Mouse (Mus musculus): ENCODE measurements around the gene Ube2n. TPM values are rescaled to one million over a fixed set of nuclear protein-coding genes. Genes with fewer than 3 reads are reported as not detected.

Gene Ube2n
- polyA plus RNA-seq, 1 experiment from 2014 or later = 390 TPM

DNA sequence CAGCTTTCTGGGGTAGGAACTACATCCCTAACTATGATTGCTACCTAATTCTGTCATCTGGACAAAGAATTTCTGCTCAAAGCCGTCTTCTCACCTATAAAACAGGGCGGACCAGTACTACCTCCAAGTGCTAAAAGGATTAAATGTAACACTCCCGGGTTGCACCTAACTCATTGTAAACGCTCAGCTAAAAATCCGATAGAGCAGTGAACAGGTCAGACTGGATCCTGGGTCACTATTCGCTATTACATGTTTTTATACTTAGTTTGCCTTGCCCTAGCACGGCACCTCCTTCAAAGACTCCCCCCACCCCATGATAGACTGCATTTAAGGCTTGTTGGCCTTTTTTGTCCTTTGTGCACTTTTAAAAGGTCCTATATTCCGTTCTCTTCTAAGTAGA lies 47.5 kb downstream of the Ube2n start:
- Histone ChIP-seq H3K36me3 (0 out of 2 replicates have a peak, but pooled peaks cover 3% of the 10 kb centered on the region), H3K4me3 (peak overlapping the region; percentile 92), H3K27ac (no peak overlapping the region), H3K9ac (peak overlapping the region; percentile 97), H3K4me2 (peak overlapping the region; percentile 75), H3K4me1 (peaks cover 32% of the 10 kb centered on the region), H3K9me3 (no peaks in the 10 kb centered on the region), H3K27me3 (no peaks in the 10 kb centered on the region)
- WGBS = 2% methylated on average over 8 of the region's 8 CpGs
- no peak for ATAC-seq (ENCODE audit: borderline replicate concordance, extremely low read depth, low FRiP score, low TSS enrichment)

DNA sequence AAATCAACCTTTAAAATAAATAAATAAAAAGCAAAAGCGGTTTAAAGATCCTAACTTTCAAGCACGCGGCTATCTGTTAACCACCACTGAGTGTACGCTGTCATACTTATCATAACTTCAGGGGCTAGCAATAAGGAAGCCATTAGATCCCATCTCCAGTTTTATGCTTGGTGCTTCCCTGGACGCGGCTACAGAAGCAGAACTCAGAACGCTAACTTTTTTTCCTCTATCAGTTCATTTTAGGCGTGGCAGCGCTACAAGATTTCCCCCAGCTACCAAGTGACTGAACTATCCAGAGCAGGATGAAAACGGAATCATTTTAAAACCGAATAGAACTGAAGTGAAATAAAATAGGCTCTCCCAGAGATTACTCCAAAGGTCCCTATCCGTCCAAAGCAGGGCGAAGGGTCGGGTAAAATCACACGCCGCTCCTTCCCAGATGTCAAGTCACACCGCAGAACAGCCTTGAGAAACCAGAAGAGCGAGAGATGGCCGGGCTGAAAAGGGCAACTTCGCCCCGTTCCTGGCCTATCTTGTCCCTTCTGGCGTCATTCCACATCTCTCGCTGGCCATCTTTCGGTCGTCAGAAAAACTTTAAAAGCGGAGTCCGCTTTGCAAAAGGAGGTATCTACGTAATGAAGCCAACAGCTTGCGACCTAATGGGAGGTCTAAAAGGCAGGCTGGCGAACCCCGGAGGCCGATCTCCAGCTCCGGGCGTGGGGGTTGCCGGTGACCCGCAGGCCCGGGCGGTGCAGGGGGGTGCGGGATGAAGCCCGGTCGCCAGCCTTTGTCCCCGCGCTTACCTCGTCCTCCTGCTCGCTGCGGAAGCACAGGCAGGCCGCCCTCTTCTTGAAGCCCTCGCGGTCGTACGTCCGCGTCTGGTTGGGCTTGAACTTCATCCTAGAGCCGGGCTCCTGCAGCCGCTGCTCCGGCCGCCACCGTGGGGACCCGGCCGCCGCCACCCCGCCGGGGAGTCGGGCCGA lies 48.2 kb downstream of the Ube2n start:
- no peaks in the 10 kb centered on the region for H3K9me3 ChIP-seq
- peak overlapping the region; percentile 89 for H3K27ac ChIP-seq
- ATAC-seq (ENCODE audit: borderline replicate concordance, extremely low read depth, low FRiP score, low TSS enrichment) = peak; percentile 44; the same call in 1 of the 2 replicates
- H3K4me1 ChIP-seq = peaks cover 29% of the 10 kb centered on the region
- peak overlapping the region; percentile 97 for H3K9ac ChIP-seq
- under 1% methylated on average over 65 of the region's 65 CpGs for WGBS
- H3K4me3 ChIP-seq = peak overlapping the region; percentile 92
- no peaks in the 10 kb centered on the region for H3K27me3 ChIP-seq
- peak overlapping the region; percentile 75 for H3K4me2 ChIP-seq
- no peaks in the 10 kb centered on the region for H3K36me3 ChIP-seq

DNA sequence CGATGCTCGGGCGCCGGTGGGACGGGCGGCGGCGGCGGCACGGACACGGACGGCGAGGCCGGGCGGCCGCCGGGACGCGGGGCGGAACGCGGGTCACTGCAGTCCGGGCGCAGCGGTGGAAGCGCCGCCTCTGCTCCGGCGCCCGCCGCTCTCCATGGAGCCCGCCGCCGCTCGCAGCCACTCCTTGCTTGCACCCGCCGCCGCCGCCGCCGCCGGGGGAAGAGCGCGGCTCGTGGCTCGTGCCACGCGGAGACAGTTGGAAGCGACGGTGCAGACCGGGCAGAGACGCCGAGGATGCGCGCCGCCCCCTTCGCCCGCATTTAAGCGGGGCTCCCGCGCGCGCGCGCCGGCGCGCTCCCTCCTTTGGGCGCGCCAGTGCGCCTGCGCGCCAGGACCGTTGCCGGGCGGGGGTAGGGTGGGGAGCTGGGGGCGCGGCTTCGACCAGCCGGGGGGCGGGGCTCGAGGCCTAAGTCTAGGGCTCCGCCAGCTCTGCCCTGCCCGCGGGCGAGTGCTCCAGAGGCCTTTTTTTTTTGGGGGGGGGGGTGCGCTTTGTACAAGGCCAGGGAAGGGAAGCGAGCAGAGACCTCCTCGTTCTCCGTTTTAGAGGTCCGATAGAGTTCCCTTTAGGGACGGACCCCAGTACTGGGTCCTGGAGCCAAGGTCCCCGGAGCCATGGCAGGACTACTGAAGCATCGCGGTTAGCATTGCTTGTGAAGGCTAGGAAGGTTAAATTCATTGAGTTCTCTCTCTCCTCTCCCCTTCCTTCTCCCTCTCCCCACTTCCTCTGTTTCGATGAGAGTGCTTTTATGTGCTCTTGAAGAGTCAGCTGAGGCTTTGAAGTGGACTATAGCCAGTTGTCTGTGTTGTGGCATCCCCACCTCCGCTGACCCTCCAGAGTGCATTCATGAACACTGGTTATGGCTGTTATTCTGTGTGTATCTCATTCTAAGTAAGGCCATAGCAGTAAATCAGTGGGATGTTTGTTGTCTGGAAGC lies 49.2 kb downstream of the Ube2n start, which contains the start of gene Nudt4:
Nudt4 (minus strand) TSS at position 296 of the 995 bp plus-strand sequence.
- WGBS = 2% methylated on average over 49 of the region's 97 CpGs
- no peaks in the 10 kb centered on the region for H3K36me3 ChIP-seq
- peak within 1 kb of the TSS; percentile 75 for H3K4me2 ChIP-seq
- H3K9ac ChIP-seq = peak within 1 kb of the TSS; percentile 97
- H3K27ac ChIP-seq = peak within 1 kb of the TSS; percentile 89
- no peaks in the 10 kb centered on the region for H3K27me3 ChIP-seq
- H3K4me3 ChIP-seq = peak within 1 kb of the TSS; percentile 92
- H3K4me1 ChIP-seq = peaks cover 29% of the 10 kb centered on the region
- no peaks in the 10 kb centered on the region for H3K9me3 ChIP-seq
- peak; percentile 93 for ATAC-seq (ENCODE audit: borderline replicate concordance, extremely low read depth, low FRiP score, low TSS enrichment)

DNA sequence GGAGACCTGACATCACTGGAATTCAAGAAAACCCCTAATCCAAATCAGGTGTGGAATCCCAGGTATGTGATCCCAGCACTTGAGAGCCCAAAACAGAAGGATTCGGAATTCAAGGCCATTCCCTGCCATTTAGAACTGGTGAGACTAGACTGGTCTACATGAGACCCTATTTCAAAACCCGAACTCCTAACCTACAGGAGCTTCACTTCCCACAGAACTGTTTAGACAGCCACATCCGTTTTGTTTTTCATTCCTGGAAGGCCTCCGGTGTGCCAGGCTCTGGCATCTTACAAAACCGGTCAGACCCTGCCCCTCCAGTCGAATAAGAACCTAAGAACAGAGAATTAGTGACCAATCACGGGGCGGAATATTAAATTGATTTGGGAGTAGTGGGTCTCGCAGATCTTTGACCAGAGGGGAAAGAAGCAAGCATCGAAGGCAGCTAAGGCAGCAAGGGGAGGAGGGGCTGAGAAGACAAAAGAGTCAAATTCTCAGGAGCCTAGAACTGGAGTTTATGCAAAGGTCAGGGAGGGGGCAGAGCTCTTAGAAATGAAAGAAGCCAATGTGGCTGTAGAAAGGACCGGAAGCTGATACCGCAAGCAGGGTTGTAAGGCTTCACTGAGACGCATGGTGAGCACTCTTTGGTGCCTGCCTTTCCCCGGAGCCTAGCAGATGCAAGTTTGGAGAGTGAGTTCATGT lies 50.4 kb downstream of the Ube2n start:
- WGBS = 26% methylated on average over 14 of the region's 14 CpGs
- Histone ChIP-seq H3K4me2 (peak overlapping the region; percentile 10; the same call in 1 of the 2 replicates), H3K4me3 (no peak overlapping the region), H3K27me3 (no peaks in the 10 kb centered on the region), H3K9ac (no peak overlapping the region), H3K4me1 (peaks cover 23% of the 10 kb centered on the region), H3K36me3 (no peaks in the 10 kb centered on the region), H3K27ac (peak overlapping the region; percentile 39), H3K9me3 (no peaks in the 10 kb centered on the region)
- no peak for ATAC-seq (ENCODE audit: borderline replicate concordance, extremely low read depth, low FRiP score, low TSS enrichment)

DNA sequence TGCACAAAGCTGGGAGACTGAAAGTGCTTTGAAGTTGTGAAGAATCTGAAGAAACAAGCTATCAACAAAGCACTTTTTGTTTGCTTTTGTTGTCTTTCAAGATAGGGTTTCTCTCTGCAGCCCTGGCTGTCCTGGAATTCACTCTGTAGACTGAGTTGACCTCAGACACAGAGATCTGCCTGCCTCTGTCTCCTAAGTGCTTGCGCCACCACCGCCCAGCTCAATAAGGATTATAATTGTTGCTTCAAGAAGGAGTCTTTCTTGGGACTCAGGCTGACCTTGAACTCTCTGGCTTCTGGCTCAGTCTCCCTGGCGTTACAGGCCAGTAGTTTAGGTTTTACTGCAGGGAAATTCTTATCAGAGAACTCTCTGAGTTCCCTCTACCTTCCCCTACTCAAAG lies 51.8 kb downstream of the Ube2n start:
- Histone ChIP-seq H3K27ac (no peak overlapping the region), H3K36me3 (no peaks in the 10 kb centered on the region), H3K9me3 (no peaks in the 10 kb centered on the region), H3K27me3 (no peaks in the 10 kb centered on the region), H3K4me1 (peaks cover 14% of the 10 kb centered on the region), H3K9ac (no peak overlapping the region), H3K4me3 (no peak overlapping the region), H3K4me2 (no peak overlapping the region)
- ATAC-seq (ENCODE audit: borderline replicate concordance, extremely low read depth, low FRiP score, low TSS enrichment) = no peak
- WGBS = 86% methylated on average over 3 of the region's 3 CpGs

DNA sequence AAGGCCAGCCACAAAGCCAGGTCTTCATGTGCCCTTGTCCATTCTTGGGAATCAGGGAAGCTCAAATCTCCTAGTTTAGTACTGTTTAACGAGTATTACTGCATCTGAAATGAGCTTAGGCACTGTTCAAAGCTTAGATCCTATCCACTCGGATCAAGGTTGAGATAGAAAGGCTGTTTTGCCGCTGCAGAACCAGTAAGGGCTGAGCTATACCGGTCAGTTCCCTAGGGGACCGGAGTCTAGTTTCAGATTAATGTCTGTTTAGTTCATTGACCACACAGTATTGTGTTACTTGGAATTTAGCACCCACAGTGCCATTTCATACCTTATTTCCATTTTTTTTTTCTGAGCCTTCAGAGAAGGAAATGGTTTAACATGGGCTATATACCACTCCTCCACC lies 52.6 kb downstream of the Ube2n start:
- no peak overlapping the region for H3K4me2 ChIP-seq
- 78% methylated on average over 5 of the region's 5 CpGs for WGBS
- no peaks in the 10 kb centered on the region for H3K36me3 ChIP-seq
- H3K9me3 ChIP-seq = no peaks in the 10 kb centered on the region
- H3K4me1 ChIP-seq = peaks cover 14% of the 10 kb centered on the region
- no peak overlapping the region for H3K4me3 ChIP-seq
- H3K27ac ChIP-seq = no peak overlapping the region
- H3K9ac ChIP-seq = no peak overlapping the region
- H3K27me3 ChIP-seq = no peaks in the 10 kb centered on the region
- ATAC-seq (ENCODE audit: borderline replicate concordance, extremely low read depth, low FRiP score, low TSS enrichment) = no peak

DNA sequence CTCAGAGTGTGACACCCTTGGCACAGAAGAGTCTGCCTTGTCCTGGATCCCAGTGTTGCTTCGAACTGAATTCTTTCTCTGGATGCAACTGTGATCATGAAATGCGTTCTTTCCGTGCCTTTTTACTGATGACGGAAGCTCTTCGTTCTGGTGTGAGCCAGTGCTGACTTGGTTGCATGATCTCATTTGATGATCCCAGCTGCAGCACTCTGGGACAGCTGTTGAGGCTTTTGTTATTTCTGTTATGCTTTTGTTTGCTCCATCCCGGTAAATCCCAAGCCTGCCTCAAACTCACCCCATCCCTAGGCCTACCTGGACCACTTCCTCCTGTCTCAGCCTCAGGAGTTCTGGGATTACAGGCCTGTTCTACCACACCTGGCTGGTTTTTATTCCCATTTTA lies 53.1 kb downstream of the Ube2n start:
- Histone ChIP-seq H3K27me3 (no peaks in the 10 kb centered on the region), H3K4me3 (no peak overlapping the region), H3K9ac (no peak overlapping the region), H3K4me2 (no peak overlapping the region), H3K9me3 (no peaks in the 10 kb centered on the region), H3K27ac (no peak overlapping the region), H3K36me3 (no peaks in the 10 kb centered on the region), H3K4me1 (peaks cover 14% of the 10 kb centered on the region)
- no peak for ATAC-seq (ENCODE audit: borderline replicate concordance, extremely low read depth, low FRiP score, low TSS enrichment)
- 82% methylated on average over 6 of the region's 6 CpGs for WGBS

DNA sequence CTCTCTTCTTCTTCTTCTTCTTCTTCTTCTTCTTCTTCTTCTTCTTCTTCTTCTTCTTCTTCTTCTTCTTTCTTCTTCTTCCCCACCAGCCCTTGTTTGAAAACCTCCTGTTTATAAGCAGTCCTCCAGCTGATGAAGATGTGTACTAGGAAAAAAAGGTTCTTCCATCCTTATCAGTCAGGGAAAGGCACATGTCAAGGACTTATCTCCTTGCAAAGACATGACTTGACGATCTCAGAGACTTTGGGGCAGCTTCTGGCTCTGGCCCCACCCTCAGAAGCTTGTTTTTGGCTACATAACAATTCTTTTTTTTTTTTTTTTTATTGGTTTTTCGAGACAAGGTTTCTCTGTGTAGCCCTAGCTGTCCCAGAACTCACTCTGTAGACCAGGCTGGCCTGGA lies 54.5 kb downstream of the Ube2n start:
- no peak for ATAC-seq (ENCODE audit: borderline replicate concordance, extremely low read depth, low FRiP score, low TSS enrichment)
- 25% methylated on average over 2 of the region's 2 CpGs for WGBS

DNA sequence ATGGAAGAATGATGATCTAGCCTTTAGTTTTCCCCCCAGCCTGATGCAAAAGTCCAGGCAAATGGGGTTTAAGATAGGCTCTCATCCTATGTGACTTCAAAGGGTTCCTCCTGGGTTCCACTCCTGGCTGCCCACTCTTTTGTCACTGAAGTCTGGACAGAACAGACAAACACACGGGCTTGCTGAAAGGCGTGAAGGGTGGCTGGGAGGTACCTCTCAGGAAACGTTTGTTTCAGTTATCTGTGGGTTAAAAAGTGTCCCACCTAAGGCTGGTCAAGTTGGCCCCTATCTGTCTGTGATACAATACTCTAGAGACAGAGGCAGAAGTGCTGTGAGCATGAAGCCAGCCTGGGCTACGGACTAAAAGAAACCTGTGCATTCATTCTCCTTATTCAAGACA lies 60.0 kb downstream of the Ube2n start:
- WGBS = 54% methylated on average over 4 of the region's 4 CpGs
- H3K9ac ChIP-seq = no peak overlapping the region
- peaks cover 16% of the 10 kb centered on the region for H3K4me1 ChIP-seq
- H3K27me3 ChIP-seq = no peaks in the 10 kb centered on the region
- ATAC-seq (ENCODE audit: borderline replicate concordance, extremely low read depth, low FRiP score, low TSS enrichment) = no peak
- no peaks in the 10 kb centered on the region for H3K36me3 ChIP-seq
- H3K9me3 ChIP-seq = no peaks in the 10 kb centered on the region
- no peak overlapping the region for H3K4me3 ChIP-seq
- no peak overlapping the region for H3K27ac ChIP-seq
- H3K4me2 ChIP-seq = no peak overlapping the region

More for the DNA sequence above, 54.5 kb downstream of the Ube2n start:
- Histone ChIP-seq H3K4me3 (no peak overlapping the region), H3K36me3 (no peaks in the 10 kb centered on the region), H3K9ac (no peak overlapping the region), H3K27me3 (no peaks in the 10 kb centered on the region), H3K27ac (no peak overlapping the region), H3K9me3 (no peaks in the 10 kb centered on the region), H3K4me2 (no peak overlapping the region), H3K4me1 (peaks cover 13% of the 10 kb centered on the region)

DNA sequence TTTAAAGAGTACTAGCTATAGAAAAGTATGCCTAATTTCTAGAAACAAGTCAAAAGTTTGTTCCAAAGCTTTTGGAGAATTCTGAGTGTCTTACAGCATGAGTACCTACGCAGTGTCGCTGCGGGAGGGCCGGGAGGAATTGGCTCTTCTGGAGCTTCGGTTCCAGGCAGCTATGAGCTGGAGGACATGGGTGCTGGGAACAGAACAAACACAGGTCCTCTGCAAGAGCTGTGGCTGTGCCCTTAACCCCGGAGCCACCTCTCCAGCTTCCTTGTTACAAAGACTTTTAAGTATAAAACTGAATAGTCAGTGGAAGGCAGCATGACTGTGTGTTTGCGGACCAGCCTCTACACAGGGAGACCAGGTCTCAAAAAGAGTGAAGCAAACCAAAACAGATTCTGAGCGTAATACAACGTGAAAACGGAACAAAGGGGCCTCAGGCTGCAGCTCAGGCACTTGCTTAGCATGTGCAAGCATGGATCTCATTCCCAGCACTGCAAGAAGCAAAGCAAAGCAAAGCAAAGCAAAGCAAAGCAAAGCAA lies 61.0 kb downstream of the Ube2n start:
- no peak overlapping the region for H3K9ac ChIP-seq
- WGBS = 49% methylated on average over 10 of the region's 10 CpGs
- H3K4me1 ChIP-seq = peaks cover 16% of the 10 kb centered on the region
- no peaks in the 10 kb centered on the region for H3K27me3 ChIP-seq
- ATAC-seq (ENCODE audit: borderline replicate concordance, extremely low read depth, low FRiP score, low TSS enrichment) = no peak
- H3K4me3 ChIP-seq = no peak overlapping the region
- no peaks in the 10 kb centered on the region for H3K9me3 ChIP-seq
- peak overlapping the region; percentile 41 for H3K27ac ChIP-seq
- no peak overlapping the region for H3K4me2 ChIP-seq
- H3K36me3 ChIP-seq = no peaks in the 10 kb centered on the region
